Mouse (Mus musculus): ENCODE measurements around the gene Gstt1.
"Not testable (repeated sequence)": the region's sequence is repeated elsewhere in the genome, so short reads cannot be mapped to it uniquely, and the experiment has no call there.

Gene Gstt1

DNA sequence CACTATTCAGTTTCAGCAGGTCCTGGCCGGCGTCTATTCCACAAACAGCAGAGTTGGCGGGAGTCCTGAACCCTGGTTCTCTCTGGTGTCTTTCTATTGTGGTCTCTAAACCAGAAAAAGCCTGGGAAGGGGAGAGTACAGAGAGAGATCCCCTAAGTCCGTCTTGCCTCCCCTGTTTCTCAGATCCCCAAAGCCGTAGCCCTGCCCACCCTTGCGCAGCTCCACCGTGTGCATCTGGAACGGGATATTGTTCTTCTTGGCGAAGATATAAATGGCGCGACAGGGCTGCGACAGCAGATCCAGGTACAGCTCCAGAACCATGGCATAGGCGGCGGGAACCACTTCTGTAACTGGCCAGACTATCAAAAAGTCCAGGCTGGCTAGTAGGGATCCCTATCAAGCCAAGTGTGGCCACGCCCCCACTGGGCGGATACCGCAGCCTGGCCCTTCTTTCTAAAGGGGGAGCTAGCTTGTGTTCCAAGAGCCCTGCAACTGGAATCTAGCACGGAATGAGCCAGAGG, at the start of gene Gstt1:
TSS of gene Gstt1 (minus strand) at position 409 of the 521 bp plus-strand sequence.
- peak; percentile 43 for DNase-seq (ENCODE audit: low read depth)

GRCm38 (mm10) chr10:75845306-75845930, 47.0 kb upstream of the Gstt1 start:
- no peak for DNase-seq (ENCODE audit: low read depth)

DNA sequence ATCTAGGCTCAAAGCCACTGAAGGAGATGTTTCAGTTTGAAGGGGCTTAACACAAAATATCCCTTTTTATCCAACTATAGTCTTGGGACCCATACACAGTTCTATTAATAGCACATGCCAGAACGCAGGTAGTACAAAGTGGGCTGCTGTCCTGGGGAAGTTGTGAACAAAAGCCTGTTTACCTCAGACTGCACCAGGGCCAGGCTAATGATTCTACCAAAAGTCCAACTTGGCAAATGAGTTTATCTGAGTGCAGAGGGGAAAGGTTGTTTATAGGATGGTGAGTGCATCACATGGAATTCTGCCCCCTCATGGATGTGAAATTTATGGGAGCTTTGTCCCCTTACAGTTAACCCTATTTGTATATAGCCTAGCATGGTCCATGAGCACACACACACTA, 46.4 kb upstream of the Gstt1 start:
- DNase-seq (ENCODE audit: low read depth), result no peak

DNA sequence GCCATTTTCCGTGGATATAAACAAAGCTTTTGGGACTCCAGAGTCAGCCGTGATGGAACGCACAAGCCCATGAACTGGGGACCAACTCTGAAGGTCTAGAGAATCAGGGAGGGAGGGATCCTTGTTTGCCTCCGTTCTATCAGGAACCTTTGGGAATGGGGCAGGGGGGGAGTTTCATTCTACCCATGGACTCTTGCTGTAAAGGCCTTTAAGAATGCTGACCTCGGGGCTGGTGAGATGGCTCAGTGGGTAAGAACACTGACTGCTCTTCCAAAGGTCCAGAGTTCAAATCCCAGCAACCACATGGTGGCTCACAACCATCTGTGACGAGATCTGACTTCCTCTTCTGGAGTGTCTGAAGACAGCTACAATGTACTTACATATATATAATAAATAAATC, 45.5 kb upstream of the Gstt1 start:
- DNase-seq (ENCODE audit: low read depth), result not testable (repeated sequence)

DNA sequence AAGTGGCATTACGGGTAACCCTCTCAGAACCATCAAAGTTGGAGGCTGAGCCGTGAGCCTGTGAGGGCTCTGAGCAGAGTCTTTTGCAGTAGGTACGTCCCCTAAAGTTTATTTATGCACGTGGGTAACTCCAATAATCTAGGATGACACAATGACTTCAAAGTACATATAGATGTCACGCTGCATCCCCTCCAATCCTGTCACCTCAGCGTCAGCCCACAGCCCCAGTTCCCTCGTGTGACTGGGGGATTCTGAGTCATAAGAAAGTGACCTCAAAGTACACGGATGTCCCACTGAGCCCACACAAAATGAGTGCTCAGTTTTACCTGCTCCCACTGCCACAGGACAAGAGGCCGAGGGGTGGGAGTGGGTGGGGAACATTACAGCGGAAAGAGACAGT, 40.7 kb upstream of the Gstt1 start:
- peak; percentile 82 for DNase-seq (ENCODE audit: low read depth)

GRCm38 (mm10) chr10:75837248-75837759, 38.9 kb upstream of the Gstt1 start, which contains the start of gene Gstt2:
Gstt2 (minus strand) TSS chr10:75837424.
- peak; percentile 89 for DNase-seq (ENCODE audit: low read depth)

GRCm38 (mm10) chr10:75835761-75836531, 37.6 kb upstream of the Gstt1 start:
- DNase-seq (ENCODE audit: low read depth), result peak; percentile 89

DNA sequence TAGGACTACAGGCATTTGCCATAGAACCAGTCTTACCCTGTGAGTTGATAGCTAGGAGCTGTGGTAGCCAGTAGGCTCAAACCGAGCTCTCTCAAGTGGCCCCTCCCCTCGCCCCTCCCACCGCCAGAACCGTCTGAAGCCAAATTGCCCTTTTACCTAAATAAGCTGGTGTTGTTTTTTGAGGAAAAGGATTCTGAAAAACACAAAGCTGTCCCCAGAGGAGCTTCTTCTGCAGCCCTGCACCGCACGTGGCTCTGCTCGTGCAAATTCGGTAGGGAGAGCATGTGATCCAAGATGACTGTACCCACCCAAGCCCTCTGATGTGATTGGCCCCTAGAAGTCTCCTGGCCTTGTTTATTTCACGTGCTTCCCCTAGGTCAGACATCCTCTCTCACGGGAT, 36.9 kb upstream of the Gstt1 start:
- DNase-seq (ENCODE audit: low read depth), result peak; percentile 92

- DNase-seq (ENCODE audit: low read depth), result no peak
Measured at GRCm38 (mm10) chr10:75834721-75835120, 36.3 kb upstream of the Gstt1 start.

GRCm38 (mm10) chr10:75834250-75834649, 35.9 kb upstream of the Gstt1 start:
- DNase-seq (ENCODE audit: low read depth), result peak; percentile 88

- DNase-seq (ENCODE audit: low read depth), result peak; percentile 59
Measured at GRCm38 (mm10) chr10:75833456-75834080, 35.2 kb upstream of the Gstt1 start.

GRCm38 (mm10) chr10:75832272-75832895, 34.0 kb upstream of the Gstt1 start:
- DNase-seq (ENCODE audit: low read depth), result peak; percentile 88

DNA sequence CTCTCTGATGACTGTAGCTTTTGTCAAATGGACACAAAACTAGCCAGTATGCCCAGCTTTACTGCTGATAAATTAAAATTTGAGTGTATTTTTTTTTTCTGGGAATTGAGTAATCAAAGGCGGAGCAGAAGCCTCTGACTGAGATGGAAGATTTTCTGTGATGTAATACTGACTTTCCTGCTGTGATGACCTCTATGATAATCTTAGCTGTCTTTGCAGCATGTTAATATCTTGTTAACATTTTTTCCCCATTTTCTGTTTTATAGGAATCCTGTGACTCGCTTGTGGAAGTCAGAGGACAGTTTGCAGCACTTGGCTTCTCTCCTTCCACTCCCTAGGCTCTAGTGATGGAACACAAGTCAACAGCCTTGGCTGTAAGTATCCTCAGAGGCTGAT, 31.9 kb upstream of the Gstt1 start:
- no peak for DNase-seq (ENCODE audit: low read depth)

DNA sequence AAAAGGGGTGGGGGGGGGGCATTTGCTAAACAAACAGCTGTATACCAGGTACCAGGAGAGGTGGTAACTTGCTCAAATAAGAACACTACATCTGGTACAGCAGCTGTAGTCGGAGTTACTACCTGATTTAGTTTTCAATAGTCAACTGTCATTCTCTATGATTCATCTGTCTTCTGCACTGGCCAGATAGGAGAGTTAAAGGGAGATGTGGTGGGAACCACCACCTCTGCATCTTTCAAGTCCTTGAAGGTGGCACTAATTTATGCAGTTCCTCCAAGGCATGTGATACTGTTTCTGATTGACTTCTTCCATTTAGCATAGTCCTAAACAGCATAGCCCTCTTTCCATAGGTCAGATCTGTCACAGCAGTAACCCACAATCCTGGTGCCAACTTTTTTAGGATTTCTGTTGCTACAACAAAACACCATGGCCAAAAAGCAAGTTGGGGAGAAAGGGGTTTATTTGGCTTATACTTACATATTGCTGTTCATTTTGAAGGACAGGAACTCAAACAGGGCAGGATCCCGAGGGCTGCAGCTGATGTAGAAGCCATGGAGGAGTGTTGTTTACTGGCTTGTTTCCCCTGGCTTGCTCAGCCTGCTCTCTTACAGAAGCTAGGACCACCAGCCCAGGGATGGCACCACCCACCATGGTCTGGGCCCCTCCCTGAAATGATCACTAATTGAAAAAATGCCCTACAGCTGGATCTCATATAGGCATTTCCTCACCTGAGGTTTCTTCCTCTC, 31.3 kb upstream of the Gstt1 start:
- no peak for DNase-seq (ENCODE audit: low read depth)

- no peak for DNase-seq (ENCODE audit: low read depth)
Measured at GRCm38 (mm10) chr10:75828500-75828931, 30.1 kb upstream of the Gstt1 start.

DNA sequence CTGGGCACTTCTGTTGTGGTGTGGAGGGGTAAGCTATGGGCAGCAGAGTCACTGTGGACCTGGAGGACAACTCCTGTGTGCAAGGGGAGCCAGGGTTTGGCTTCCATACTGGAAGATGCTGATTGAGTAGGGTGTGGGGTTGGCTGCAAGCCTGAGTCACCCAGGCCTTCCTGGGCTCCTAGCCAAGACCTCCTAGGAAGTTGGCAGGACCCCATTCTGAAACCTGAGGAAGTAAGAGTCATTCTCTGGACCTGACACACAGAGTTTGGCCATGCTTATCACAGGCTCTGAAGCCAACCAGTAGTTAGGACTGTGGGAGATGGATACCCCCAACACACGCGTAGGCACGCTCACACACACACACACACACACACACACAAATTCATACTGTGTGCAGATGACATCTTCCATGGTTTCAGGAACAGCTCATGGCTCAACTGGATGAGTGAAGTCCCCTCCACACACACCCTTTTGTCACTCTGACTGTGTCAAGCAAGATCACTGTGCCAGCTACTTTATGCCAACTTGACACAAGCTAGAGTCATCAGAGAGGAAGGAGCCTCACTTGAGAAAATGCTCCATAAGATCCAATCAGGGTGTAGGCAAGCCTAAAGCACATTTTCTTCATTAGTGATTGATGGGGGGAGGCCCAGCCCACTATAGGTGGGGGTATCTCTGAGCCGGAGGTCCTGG, 29.4 kb upstream of the Gstt1 start:
- no peak for DNase-seq (ENCODE audit: low read depth)

DNA sequence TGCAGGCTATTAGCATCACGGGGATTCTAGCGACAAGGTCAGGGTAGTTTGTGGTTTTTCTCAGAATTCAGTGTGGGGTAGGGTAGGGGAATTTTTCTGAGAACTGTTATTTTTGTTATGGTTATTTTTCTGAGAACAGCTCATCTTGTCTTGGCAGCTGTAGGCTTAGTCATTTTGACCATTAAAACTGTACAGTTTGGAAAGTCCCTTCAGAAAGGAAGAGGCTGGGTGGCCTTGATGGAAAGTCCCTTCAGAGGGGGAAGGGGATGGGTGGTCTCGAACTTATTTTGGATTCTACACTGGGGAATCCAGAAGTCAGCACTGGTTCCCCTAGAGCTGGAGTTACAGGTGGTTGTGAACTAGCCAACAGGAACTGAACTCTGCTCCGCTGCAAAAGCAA, 26.1 kb upstream of the Gstt1 start:
- DNase-seq (ENCODE audit: low read depth), result peak; percentile 58

DNA sequence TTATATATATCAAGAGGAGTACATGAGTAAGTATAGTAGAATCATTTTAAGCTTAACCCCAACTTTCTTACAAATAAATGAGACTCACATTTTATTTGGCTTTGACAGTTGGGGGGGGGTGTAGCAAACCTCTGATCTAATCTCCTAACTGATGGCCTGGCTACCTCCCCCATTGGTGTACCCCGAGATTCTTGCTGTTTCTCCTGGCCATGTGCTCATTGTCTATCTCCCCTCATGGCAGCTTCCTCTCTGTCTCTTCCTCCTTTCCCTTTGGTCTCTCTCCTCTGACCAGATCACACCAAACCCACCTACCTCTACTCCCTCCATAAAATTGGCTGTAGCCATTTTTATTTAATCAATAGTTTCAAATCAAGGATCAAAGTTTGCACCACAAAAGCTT, 25.4 kb upstream of the Gstt1 start:
- DNase-seq (ENCODE audit: low read depth), result no peak

DNA sequence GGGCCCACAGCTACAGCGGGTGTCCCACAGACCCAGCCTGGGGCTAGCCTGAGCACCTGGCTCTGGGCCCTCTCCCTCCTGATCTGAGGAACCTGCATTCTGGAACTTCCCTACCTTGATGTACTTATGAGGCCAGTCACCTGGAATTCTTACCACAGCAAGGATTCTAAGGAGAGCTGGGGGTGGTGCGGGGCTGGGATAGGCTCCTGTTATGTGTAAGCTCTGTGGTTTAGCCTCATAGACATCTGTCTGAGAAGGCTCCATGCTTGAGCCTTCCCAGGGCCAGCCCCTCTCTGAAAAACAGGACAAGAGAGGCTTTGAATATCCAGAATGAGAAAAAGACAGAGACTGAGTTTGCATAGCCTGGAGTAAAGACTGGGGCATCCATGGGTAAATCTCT, 24.1 kb upstream of the Gstt1 start, which contains the start of gene Gstt4:
TSS of gene Gstt4 (minus strand) at position 101 of the 400 bp plus-strand sequence.
- no peak for DNase-seq (ENCODE audit: low read depth)

GRCm38 (mm10) chr10:75819882-75820281, 21.5 kb upstream of the Gstt1 start:
- DNase-seq (ENCODE audit: low read depth), result no peak

DNA sequence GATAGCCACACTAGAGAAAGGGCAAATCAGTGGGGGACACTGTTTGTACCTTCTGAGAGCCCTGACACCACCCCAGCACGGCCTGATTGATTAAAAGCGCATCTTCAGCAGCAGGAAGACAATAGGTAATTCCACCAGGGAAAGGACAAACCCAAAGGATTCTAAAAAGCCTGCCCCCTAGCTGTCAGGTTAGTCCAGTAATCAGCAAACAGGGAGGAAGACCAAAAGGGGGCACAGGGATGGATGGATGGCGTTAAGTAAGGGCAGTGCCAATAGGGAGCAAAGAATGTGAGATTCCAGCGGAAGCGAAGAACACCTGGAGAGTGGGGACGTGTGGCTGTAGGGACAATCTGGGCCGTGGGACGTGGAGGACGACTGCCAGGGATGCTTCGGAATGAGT, 20.3 kb upstream of the Gstt1 start:
- DNase-seq (ENCODE audit: low read depth), result no peak

All from induced T-regulatory cell, adult 2 months (primary cell).